Mouse (Mus musculus) heart, adult 2 months (tissue): ENCODE measurements around the gene Spag7.

Experiments
- CTCF ChIP-seq: fragments of 200-600 bp; IDR thresholded peaks from 2 replicates; pipeline ENCODE4 v1.8.1; 2022; ENCODE audit warnings: antibody characterized with exemption, mild to moderate bottlenecking, moderate library complexity
- EP300 ChIP-seq: fragments of 200-500 bp; IDR thresholded peaks from 2 replicates; pipeline ENCODE4 v1.6.1; 2011; ENCODE audit warnings: low read depth, low read length, control low read depth; ENCODE audit not compliant: insufficient read depth

- TF ChIP-seq CTCF: no peak
- TF ChIP-seq EP300: no peak
Measured at GRCm38 (mm10) chr11:70641241-70641640, 28.0 kb downstream of the Spag7 start.
